Mouse (Mus musculus) stomach, postnatal 0 days (tissue): ENCODE data around the gene Fam114a1.
A peak's percentile ranks its signal among the peaks of the same experiment; 100 is the strongest.

Experiments used
- CTCF ChIP-seq: IDR thresholded peaks from 2 replicates; pipeline ENCODE4 v1.5.1; 2016; ENCODE audit warnings: antibody characterized with exemption, low read depth, mild to moderate bottlenecking, moderate library complexity
- EP300 ChIP-seq: optimal IDR thresholded peaks from 2 replicates; pipeline ENCODE3; 2016; ENCODE audit warnings: antibody characterized with exemption

GRCm38 (mm10) chr5:65019823-65020222 is 50.0 kb downstream of the Fam114a1 start:
- TF ChIP-seq CTCF (peak; percentile 59), EP300 (no peak)
